ENCODE assay signal across 7 mouse cellular contexts in genomic region chr19:5195417-5196035, GRCm38 (mm10).
DNase-seq lines count a peak whose midpoint lies in the region; ATAC-seq and TF ChIP-seq lines count a peak whose summit lies in the region.

No protein-coding gene starts in this region.

- H3K36me3 ChIP-seq in midbrain, postnatal 0 days (ENCODE audit: insufficient read depth, low read length) = no peaks in the 10 kb centered on the region
- no peaks in the 10 kb centered on the region for H3K36me3 ChIP-seq in midbrain, embryonic 13.5 days

- intact Hi-C loops in heart, postnatal 25 days (cut with DNase I) = loop anchor here (5.0 kb wide), 1 partner anchor 82 kb away; no protein-coding TSS in a partner anchor
- intact Hi-C loops in left cerebral cortex, postnatal 25 days (cut with DNase I) = loop anchor here (5.0 kb wide), 1 partner anchor 77 kb away; the partner anchor contains the start of gene Pacs1

- H3K4me3 ChIP-seq in midbrain, postnatal 0 days (ENCODE audit: low read depth, low read length) = no peak overlapping the region
- H3K4me3 ChIP-seq in midbrain, embryonic 13.5 days (replicated peaks) = no peak overlapping the region

- DNase-seq in midbrain, postnatal 0 days (ENCODE audit: low spot score) = peak; percentile 82
- DNase-seq in WW6 (ENCODE audit: low read depth, low spot score) = peak; percentile 26
- peak; percentile 74 to 79 for DNase-seq in cerebellum, postnatal 14 days
- DNase-seq in heart, postnatal 25 days (ENCODE audit: low spot score) = peak; percentile 1
- peak; percentile 33 to 68 for DNase-seq in left cerebral cortex, postnatal 25 days (ENCODE audit: low spot score in 2 of 2)
- peak; percentile 6 for DNase-seq in spleen, adult 12 weeks (ENCODE audit: low spot score)

- 63% methylated on average over 7 of the region's 7 CpGs for WGBS in midbrain, postnatal 0 days
- 58% methylated on average over 7 of the region's 7 CpGs for WGBS in midbrain, embryonic 13.5 days

- no peak overlapping the region for H3K9ac ChIP-seq in midbrain, postnatal 0 days (replicated peaks; ENCODE audit: low read length, poor library complexity, severe bottlenecking)
- H3K9ac ChIP-seq in midbrain, embryonic 13.5 days (replicated peaks) = no peak overlapping the region

- H3K9me3 ChIP-seq in midbrain, postnatal 0 days (ENCODE audit: low read length) = no peaks in the 10 kb centered on the region
- H3K9me3 ChIP-seq in midbrain, embryonic 13.5 days = no peaks in the 10 kb centered on the region

- H3K4me2 ChIP-seq in midbrain, postnatal 0 days (ENCODE audit: low read depth, low read length, poor library complexity, severe bottlenecking) = no peak overlapping the region
- H3K4me2 ChIP-seq in midbrain, embryonic 13.5 days (replicated peaks) = no peak overlapping the region

- no peaks in the 10 kb centered on the region for H3K4me1 ChIP-seq in midbrain, postnatal 0 days (ENCODE audit: insufficient read depth, low read length)
- peaks cover 12% of the 10 kb centered on the region for H3K4me1 ChIP-seq in midbrain, embryonic 13.5 days (replicated peaks)

- no peak overlapping the region for H3K27ac ChIP-seq in midbrain, postnatal 0 days (ENCODE audit: low read depth, low read length)
- no peak overlapping the region for H3K27ac ChIP-seq in midbrain, embryonic 13.5 days

- TF ChIP-seq CTCF in midbrain, postnatal 0 days (IDR thresholded peaks at IDR 0.05) = peak; percentile 76

- ATAC-seq in midbrain, postnatal 0 days (ENCODE audit: low FRiP score) = no peak
- no peak for ATAC-seq in midbrain, embryonic 13.5 days

- no peaks in the 10 kb centered on the region for H3K27me3 ChIP-seq in midbrain, postnatal 0 days (ENCODE audit: insufficient read depth, low read length)
- no peaks in the 10 kb centered on the region for H3K27me3 ChIP-seq in midbrain, embryonic 13.5 days

Comparison
In these comparisons a context has a peak if more than half of its experiments do, and no peak if none do; other contexts are left out.
1. DNase-seq: peak in every context shown above with its lines; median percentile 82 in midbrain, postnatal 0 days; 76 in cerebellum, postnatal 14 days; 50 in left cerebral cortex, postnatal 25 days; 26 in WW6; 6 in spleen, adult 12 weeks; 1 in heart, postnatal 25 days.